Mouse (Mus musculus) ES-Bruce4 (cell line): ENCODE measurements at regions not wholly inside any gene's neighbourhood (a gene's known extent, or its start where the extent isn't known, plus 50 kb on each side); places are given as distances from the start of the nearest gene placed in this dataset.

Experiments used
- CTCF ChIP-seq: IDR thresholded peaks from one replicate; pipeline ENCODE4 v1.8.1; 2011; ENCODE audit warnings: low read depth, low read length
- EP300 ChIP-seq: IDR thresholded peaks from 2 replicates; pipeline ENCODE4 v1.6.1; 2011; ENCODE audit warnings: low read depth, low read length; ENCODE audit not compliant: insufficient read depth
- POLR2A ChIP-seq: IDR thresholded peaks from one replicate; pipeline ENCODE4 v1.8.1; 2011; ENCODE audit warnings: low read length; ENCODE audit not compliant: insufficient read depth

DNA sequence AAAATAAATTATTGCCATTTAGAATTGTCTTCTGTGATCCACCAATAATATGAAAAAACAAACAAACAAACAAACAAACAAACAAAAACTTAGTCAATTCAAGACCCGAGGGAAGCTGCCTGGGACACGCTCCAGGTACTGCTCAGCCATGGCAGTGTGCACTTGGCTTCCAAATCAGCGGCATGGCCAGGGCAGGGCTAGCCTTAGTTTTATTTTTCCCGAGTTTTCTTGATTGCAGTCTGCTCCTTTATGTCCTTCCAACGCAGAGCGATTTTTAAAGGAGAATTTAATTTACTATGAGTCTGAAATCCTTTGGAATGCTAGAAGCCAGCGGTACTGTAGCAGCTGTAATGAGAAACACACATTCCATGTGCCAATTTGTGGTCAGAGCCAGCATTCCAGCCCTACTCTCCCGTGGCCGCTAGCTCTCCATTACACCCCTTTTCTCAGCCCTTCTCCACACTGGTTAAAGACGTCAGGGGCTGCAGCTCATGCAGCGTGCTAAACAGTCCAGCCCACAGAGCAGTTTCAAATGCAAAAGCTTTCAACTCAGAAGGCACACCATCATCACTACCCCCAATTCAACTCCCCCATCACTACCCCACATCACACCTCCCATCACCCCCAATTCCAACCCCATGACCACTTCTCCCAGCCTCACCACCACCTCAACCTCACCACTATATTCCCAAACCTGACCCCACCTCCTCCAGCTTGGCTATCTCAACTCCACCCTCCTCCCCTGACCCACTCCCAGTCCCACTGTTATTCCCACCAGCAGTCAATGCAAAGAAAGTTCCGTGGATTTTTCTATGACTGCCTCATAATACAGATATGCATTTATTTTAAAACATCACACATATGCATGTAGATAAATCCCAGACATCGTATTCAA, 187.9 kb upstream of the Gas1 start:
- TF ChIP-seq CTCF (no peak), POLR2A (no peak), EP300 (no peak)
